Mouse (Mus musculus): Measurements from ENCODE around the gene Cbr2.

- no peak for TF ChIP-seq CTCF (IDR thresholded peaks at IDR 0.05; ENCODE audit: low read depth, low read length)
- no peak for TF ChIP-seq EP300 (IDR thresholded peaks at IDR 0.05; ENCODE audit: insufficient read depth, low read depth, low read length)
Measured at GRCm38 (mm10) chr11:120707969-120708368, 23.9 kb downstream of the Cbr2 start.
